Mouse (Mus musculus) intestine, embryonic 14.5 days (tissue): Measurements from ENCODE around the gene Gramd4. TPM values are rescaled to one million over a fixed set of nuclear protein-coding genes. Genes with fewer than 3 reads are reported as not detected.

Experiments used
- ATAC-seq: fragments of 200-750 bp; cut with Nextera tagmentation; replicated peaks from 2 replicates; pipeline ENCODE4 v1.8.0; 2017; ENCODE audit warnings: low read depth, moderate number of reproducible peaks, moderate TSS enrichment, moderate library complexity; ENCODE audit not compliant: low FRiP score, low TSS enrichment
- DNase-seq: peaks from one replicate; pipeline ENCODE4 v3.0.0-alpha.2; 2018; ENCODE audit warnings: low spot score
- H3K27ac ChIP-seq: fragments of 300-500 bp; sonication (generic); 2 replicates; pipeline ENCODE4 v1.5.1; 2014; ENCODE audit warnings: low read depth, mild to moderate bottlenecking, control low read depth
- H3K27me3 ChIP-seq: fragments of 300-500 bp; sonication (generic); replicated peaks from 2 replicates; pipeline ENCODE4 v1.6.1; 2014; ENCODE audit warnings: low read length, control low read depth; ENCODE audit not compliant: control insufficient read depth, insufficient read depth
- H3K36me3 ChIP-seq: fragments of 300-500 bp; sonication (generic); 2 replicates; pipeline ENCODE4 v1.6.1; 2014; ENCODE audit warnings: low read length, control low read depth; ENCODE audit not compliant: control insufficient read depth, insufficient read depth
- H3K4me1 ChIP-seq: fragments of 300-500 bp; sonication (generic); replicated peaks from 2 replicates; pipeline ENCODE4 v1.6.1; 2014; ENCODE audit warnings: low read length, control low read depth, mixed read lengths; ENCODE audit not compliant: control insufficient read depth, insufficient read depth
- H3K4me2 ChIP-seq: fragments of 300-500 bp; sonication (generic); 2 replicates; pipeline ENCODE4 v1.6.1; 2014; ENCODE audit warnings: low read length
- H3K4me3 ChIP-seq: fragments of 300-500 bp; sonication (generic); 2 replicates; pipeline ENCODE4 v1.5.1; 2014; ENCODE audit warnings: low read depth, low read length, control low read depth, mixed read lengths
- H3K9ac ChIP-seq: fragments of 300-500 bp; sonication (generic); 2 replicates; pipeline ENCODE4 v1.6.1; 2014; ENCODE audit warnings: mild to moderate bottlenecking, low read length
- H3K9me3 ChIP-seq: fragments of 300-500 bp; sonication (generic); 2 replicates; pipeline ENCODE4 v1.6.1; 2016; ENCODE audit warnings: low read length, control low read depth; ENCODE audit not compliant: control insufficient read depth
- WGBS: fragments of 180-500 bp; shearing (Covaris S2); extraction: QIAGEN DNeasy Blood & Tissue Kit; methylation state at CpG from one replicate; pipeline ENCODE4 v1.1.7; 2014; 5-methylcytosine and 5-hydroxymethylcytosine counted together
- polyA plus RNA-seq: library from polyadenylated mRNA; unstranded; fragments of >200 nt; fragmentation: Nextera tagmentation; extraction: Ambion mirVana; gene quantifications from 2 replicates; pipeline ENCODE4 v1.2.1, GENCODE M21; 2014

The Gramd4 gene
- 6.0 and 8.1 TPM in 2 replicates for polyA plus RNA-seq

GRCm38 (mm10) chr15:86057413-86057812 lies at the start of gene Gramd4:
Gene Gramd4 (plus strand): TSS chr15:86057695.
- Histone ChIP-seq H3K36me3 (no peaks in the 10 kb centered on the region), H3K27ac (peak within 1 kb of the TSS; percentile 30; the same call in 1 of the 2 replicates), H3K9me3 (no peaks in the 10 kb centered on the region), H3K4me1 (peaks cover 24% of the 10 kb centered on the region), H3K4me3 (peak within 1 kb of the TSS; percentile 74), H3K9ac (peak within 1 kb of the TSS; percentile 86), H3K27me3 (no peaks in the 10 kb centered on the region), H3K4me2 (peak within 1 kb of the TSS; percentile 84)
- DNase-seq (no peak), ATAC-seq (no peak)
- 28% methylated on average over 6 of the region's 6 CpGs for WGBS

GRCm38 (mm10) chr15:86013130-86013529 lies 44.4 kb upstream of the Gramd4 start:
- no peak overlapping the region for H3K27ac ChIP-seq
- peaks cover 3% of the 10 kb centered on the region; the same call in 1 of the 2 replicates for H3K4me1 ChIP-seq
- no peaks in the 10 kb centered on the region for H3K9me3 ChIP-seq
- no peak for ATAC-seq
- DNase-seq, result no peak
- no peak overlapping the region for H3K4me2 ChIP-seq
- H3K4me3 ChIP-seq, result no peak overlapping the region
- no peaks in the 10 kb centered on the region for H3K27me3 ChIP-seq
- no peak overlapping the region for H3K9ac ChIP-seq
- WGBS, result 54% methylated on average over 2 of the region's 2 CpGs
- H3K36me3 ChIP-seq, result no peaks in the 10 kb centered on the region

GRCm38 (mm10) chr15:86013656-86014055 lies 43.8 kb upstream of the Gramd4 start:
- WGBS, result 58% methylated on average over 10 of the region's 10 CpGs
- H3K4me2 ChIP-seq, result no peak overlapping the region
- DNase-seq, result no peak
- no peaks in the 10 kb centered on the region for H3K9me3 ChIP-seq
- peaks cover 3% of the 10 kb centered on the region; the same call in 1 of the 2 replicates for H3K4me1 ChIP-seq
- H3K27ac ChIP-seq, result no peak overlapping the region
- H3K36me3 ChIP-seq, result no peaks in the 10 kb centered on the region
- H3K4me3 ChIP-seq, result no peak overlapping the region
- no peak overlapping the region for H3K9ac ChIP-seq
- no peaks in the 10 kb centered on the region for H3K27me3 ChIP-seq
- no peak for ATAC-seq

- no peak overlapping the region for H3K9ac ChIP-seq
- ATAC-seq (no peak), DNase-seq (no peak)
- 0 out of 2 replicates have a peak, but pooled peaks cover 2% of the 10 kb centered on the region for H3K9me3 ChIP-seq
- peaks cover 3% of the 10 kb centered on the region; the same call in 1 of the 2 replicates for H3K4me1 ChIP-seq
- no peak overlapping the region for H3K27ac ChIP-seq
- no peaks in the 10 kb centered on the region for H3K36me3 ChIP-seq
- no peak overlapping the region for H3K4me2 ChIP-seq
- no peak overlapping the region for H3K4me3 ChIP-seq
- no peaks in the 10 kb centered on the region for H3K27me3 ChIP-seq
- WGBS, result 65% methylated on average over 7 of the region's 7 CpGs
These were observed 42.5 kb upstream of the Gramd4 start for GRCm38 (mm10) chr15:86015026-86015425.

- Histone ChIP-seq H3K27ac (no peak overlapping the region), H3K4me1 (peaks cover 3% of the 10 kb centered on the region; the same call in 1 of the 2 replicates), H3K4me3 (no peak overlapping the region), H3K9me3 (0 out of 2 replicates have a peak, but pooled peaks cover 2% of the 10 kb centered on the region), H3K27me3 (no peaks in the 10 kb centered on the region), H3K4me2 (no peak overlapping the region), H3K9ac (no peak overlapping the region), H3K36me3 (no peaks in the 10 kb centered on the region)
- 0 out of 2 replicates have a peak, but pooled peaks have one; percentile 55 for ATAC-seq
- no peak for DNase-seq
- 48% methylated on average over 13 of the region's 13 CpGs for WGBS
These were observed 41.5 kb upstream of the Gramd4 start for GRCm38 (mm10) chr15:86015860-86016541.

GRCm38 (mm10) chr15:86017336-86017735 lies 40.2 kb upstream of the Gramd4 start:
- DNase-seq (no peak), ATAC-seq (no peak)
- peaks cover 5% of the 10 kb centered on the region; the same call in 1 of the 2 replicates for H3K4me1 ChIP-seq
- no peak overlapping the region for H3K9ac ChIP-seq
- H3K27me3 ChIP-seq, result no peaks in the 10 kb centered on the region
- no peak overlapping the region for H3K27ac ChIP-seq
- H3K4me3 ChIP-seq, result no peak overlapping the region
- 91% methylated on average over 6 of the region's 6 CpGs for WGBS
- H3K9me3 ChIP-seq, result 0 out of 2 replicates have a peak, but pooled peaks cover 2% of the 10 kb centered on the region
- no peaks in the 10 kb centered on the region for H3K36me3 ChIP-seq
- H3K4me2 ChIP-seq, result no peak overlapping the region

GRCm38 (mm10) chr15:86018753-86019512 lies 38.6 kb upstream of the Gramd4 start:
- Histone ChIP-seq H3K4me3 (no peak overlapping the region), H3K4me2 (no peak overlapping the region), H3K27me3 (no peaks in the 10 kb centered on the region), H3K9me3 (0 out of 2 replicates have a peak, but pooled peaks cover 2% of the 10 kb centered on the region), H3K9ac (no peak overlapping the region), H3K27ac (no peak overlapping the region), H3K4me1 (0 out of 2 replicates have a peak, but pooled peaks cover 5% of the 10 kb centered on the region), H3K36me3 (no peaks in the 10 kb centered on the region)
- 95% methylated on average over 5 of the region's 5 CpGs for WGBS
- no peak for ATAC-seq
- no peak for DNase-seq

- DNase-seq (no peak), ATAC-seq (no peak)
- Histone ChIP-seq H3K4me1 (0 out of 2 replicates have a peak, but pooled peaks cover 5% of the 10 kb centered on the region), H3K9me3 (0 out of 2 replicates have a peak, but pooled peaks cover 2% of the 10 kb centered on the region), H3K27me3 (no peaks in the 10 kb centered on the region), H3K27ac (no peak overlapping the region), H3K4me2 (no peak overlapping the region), H3K36me3 (no peaks in the 10 kb centered on the region), H3K9ac (no peak overlapping the region), H3K4me3 (no peak overlapping the region)
- 78% methylated on average over 8 of the region's 8 CpGs for WGBS
These were observed 37.5 kb upstream of the Gramd4 start for GRCm38 (mm10) chr15:86020008-86020407.
